Mouse (Mus musculus) kidney, adult 8-10 months (tissue): ENCODE results near the gene Krt23.

Source experiments
- DNase-seq, 2 experiments: peaks; one replicate each; pipeline ENCODE4 v3.0.0; 2022

Gene Krt23

GRCm38 (mm10) chr11:99492733-99493573, at the start of gene Krt23:
Gene Krt23 (minus strand): TSS chr11:99493137.
- DNase-seq, result peak in 1 of 2 experiments; percentile 18

GRCm38 (mm10) chr11:99539721-99540120, 46.8 kb upstream of the Krt23 start:
- DNase-seq, result peak; percentile 6 to 8

- peak; percentile 18 to 29 for DNase-seq
These were observed 28.4 kb upstream of the Krt23 start, which contains the start of gene Krt39 for GRCm38 (mm10) chr11:99521288-99521860. Gene Krt39 (minus strand): TSS chr11:99521338.

DNA sequence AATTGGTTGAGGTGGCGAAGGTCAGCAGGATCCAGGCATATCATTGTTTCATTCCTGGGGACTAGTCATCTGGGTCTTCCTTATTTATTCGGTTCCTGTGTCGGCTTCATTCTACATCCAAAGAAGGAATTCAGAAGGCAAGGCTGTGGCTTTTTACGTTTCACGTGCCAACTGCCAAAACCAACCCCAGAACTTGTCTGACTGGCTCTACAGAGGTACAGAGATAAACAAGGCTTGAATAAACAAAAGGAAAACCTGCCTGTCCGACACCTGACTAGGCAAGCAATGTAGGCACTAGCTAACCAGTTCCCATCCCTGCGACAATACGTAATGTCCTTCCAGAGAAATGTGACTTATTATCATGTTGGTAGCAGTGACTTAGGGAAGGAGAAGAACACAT, 21.2 kb upstream of the Krt23 start:
- peak in 1 of 2 experiments; percentile 6 for DNase-seq

- DNase-seq, result no peak
These were observed 7.3 kb upstream of the Krt23 start for GRCm38 (mm10) chr11:99500095-99500805.

DNA sequence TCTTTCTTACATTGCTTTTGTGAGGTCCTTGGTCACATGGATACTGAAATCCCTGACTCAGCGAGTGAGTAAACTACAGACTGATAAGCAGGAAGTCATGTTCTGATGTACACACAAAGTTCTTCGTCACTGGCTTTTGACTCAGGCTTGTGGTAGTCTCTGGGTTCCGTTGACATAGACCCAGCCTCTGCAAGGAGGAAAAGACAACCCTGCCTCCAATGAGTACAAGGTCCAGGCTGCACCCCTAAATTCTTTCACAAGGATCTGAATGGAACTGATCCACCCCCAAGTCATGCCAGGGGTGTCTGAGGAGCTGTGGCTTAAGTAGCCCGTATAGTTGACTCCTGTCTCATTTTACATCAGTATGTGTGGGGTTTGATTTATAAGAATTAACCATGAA, 3.5 kb upstream of the Krt23 start:
- DNase-seq, result no peak

- no peak for DNase-seq
These were observed 1.8 kb upstream of the Krt23 start for GRCm38 (mm10) chr11:99494741-99495140.

DNA sequence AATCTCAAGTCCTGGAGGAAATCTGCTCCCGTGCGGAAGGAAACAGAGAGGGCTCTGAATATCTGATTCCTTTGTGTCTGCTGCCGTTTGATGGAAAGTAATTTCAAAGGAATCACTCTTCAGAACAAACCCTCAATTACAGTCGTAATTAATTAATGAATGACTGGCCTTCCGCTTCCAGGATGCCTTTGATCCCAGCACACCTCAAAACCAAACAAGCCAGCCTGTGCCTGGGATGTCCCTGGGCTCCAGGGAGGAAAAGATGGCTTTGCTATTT, 575 bp upstream of the Krt23 start:
- no peak for DNase-seq

GRCm38 (mm10) chr11:99491040-99491439, 1.9 kb downstream of the Krt23 start:
- no peak for DNase-seq

DNA sequence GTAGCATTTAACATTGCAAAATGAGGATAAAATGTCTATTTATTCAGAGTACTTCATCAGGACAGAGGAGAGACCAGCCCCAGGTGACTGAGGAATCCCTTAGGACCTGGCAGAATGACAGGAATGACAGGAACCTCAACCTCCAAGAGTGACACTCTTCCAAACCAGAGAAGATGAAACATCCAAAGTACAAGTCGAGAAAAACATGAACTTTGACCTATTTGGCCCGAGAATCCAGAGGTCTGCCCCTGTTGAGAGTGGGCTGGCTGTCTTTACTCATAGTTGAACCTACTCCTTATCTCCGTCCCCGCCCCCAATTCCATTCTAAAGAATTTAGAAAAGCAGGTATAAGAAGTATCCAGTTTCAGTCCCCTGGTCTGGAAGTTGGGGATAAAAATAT, 2.3 kb downstream of the Krt23 start:
- no peak for DNase-seq

- no peak for DNase-seq
These were observed 3.7 kb downstream of the Krt23 start for GRCm38 (mm10) chr11:99489233-99489632.

DNA sequence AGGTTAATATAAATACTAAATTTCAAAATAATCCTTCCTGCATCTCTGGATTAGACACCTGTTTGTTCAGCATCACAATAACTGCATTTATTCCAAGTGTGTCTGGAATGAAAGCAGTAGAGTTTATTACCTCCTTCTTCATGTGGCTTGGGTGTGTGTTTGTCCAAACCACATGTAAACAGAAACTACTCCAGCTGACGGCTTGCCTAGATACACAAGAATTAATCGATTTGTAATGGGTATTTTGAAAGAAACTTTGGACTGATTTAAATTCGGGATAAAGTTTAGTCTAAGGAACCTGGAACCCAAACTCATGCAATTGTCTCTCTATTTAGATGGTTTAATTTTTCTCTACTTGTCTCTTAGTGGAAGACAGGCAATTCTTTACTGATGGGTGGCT, 18.0 kb downstream of the Krt23 start:
- no peak for DNase-seq

DNA sequence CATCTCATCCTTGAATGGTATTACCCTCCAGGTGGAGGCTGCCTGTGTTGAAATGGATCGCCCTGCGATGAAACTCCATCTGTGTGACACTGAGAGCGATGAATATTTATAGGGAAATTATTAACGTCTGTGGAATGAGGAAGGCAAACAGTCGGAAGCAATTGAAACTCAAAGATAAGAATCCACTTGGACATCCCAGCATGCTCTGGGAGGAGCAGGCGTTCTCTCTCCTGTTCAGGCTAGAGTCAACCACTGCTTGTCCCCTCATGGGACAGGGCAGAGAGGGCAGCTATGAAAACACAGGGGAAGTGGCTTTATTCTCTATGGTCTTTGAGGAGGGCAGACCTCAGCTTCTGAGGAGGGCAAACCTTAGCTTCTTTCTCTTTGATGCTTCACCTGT, 19.5 kb downstream of the Krt23 start:
- no peak for DNase-seq

DNA sequence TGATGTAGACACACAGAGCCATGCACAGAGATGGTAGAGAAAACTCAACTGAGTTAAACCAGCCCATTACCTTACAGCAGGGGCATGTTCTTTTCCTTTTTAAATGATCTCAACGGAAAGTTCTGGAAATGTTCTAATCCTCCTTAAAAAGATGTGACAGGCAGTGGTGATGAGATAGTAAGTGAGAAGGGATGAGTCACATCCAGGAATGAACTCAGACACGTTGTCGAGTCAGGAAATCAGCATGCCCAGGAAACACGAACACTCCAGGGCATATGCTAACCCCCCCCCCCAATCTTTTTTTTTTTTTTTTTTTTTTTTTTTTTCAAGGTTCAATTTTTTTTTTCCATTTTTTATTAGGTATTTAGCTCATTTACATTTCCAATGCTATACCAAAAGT, 20.5 kb downstream of the Krt23 start:
- no peak for DNase-seq

- DNase-seq, result no peak
These were observed 21.0 kb downstream of the Krt23 start for GRCm38 (mm10) chr11:99471946-99472345.

DNA sequence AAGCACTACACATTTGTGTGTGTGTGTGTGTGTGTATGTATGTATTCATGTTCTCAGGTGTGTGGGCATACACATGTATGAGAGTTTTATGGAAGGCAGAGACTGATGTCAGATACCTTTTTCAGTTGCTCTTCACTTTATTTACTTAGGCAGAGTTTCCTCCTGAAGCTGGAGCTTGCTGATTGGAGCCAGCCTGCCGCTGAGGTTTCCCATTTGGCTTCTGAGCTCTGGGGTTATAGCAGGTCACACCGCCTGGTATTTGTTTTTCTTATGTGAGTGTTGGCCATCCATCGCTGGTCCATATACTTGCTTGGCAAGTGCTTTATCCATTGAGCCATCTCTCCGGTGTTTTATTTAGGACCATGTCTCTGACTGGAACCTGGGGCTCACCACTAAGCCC, 23.7 kb downstream of the Krt23 start:
- no peak for DNase-seq

DNA sequence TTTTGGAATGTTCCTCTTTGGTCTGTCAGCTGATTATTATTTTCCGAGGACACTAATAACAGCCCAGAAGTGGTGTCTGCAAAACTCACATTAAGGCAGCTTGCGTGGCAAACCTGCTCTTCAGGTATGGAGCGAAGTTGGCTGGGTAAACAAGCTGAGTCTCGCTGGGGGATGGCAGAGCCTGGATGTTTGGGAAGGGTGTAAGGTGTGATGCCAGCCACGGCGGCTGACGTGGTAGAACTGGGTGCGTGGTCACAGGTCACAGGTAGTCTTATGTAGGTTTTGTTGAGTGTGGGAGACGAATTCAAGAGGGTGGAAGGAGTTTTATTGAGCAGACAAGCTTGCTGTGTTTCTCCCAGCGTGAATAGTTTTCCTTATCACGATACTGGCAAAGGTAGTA, 24.4 kb downstream of the Krt23 start:
- no peak for DNase-seq

- no peak for DNase-seq
These were observed 26.6 kb downstream of the Krt23 start for GRCm38 (mm10) chr11:99466316-99466715.

DNA sequence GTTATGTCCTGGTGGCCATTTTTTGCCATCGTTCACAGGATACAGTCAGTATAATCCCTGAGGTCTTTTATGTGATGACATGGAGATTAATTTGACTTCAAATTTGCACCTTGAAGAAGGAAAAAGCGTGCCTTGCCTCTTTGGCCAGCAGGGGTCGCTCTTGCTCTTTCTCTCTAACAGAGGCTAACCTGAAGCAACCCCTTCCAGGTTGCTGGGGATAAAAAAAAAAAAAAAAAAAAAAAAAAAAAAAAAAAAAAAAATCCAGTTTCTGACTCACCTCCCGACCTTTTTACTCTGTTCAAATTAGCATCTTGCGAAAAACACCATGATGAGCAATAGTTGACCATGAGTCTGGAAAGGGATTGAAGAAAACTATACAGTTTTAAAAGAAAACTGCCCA, 28.1 kb downstream of the Krt23 start:
- peak; percentile 54 to 85 for DNase-seq

- peak; percentile 41 to 80 for DNase-seq
These were observed 29.8 kb downstream of the Krt23 start for GRCm38 (mm10) chr11:99463155-99463554.

GRCm38 (mm10) chr11:99461736-99462135, 31.2 kb downstream of the Krt23 start:
- peak; percentile 87 to 89 for DNase-seq

DNA sequence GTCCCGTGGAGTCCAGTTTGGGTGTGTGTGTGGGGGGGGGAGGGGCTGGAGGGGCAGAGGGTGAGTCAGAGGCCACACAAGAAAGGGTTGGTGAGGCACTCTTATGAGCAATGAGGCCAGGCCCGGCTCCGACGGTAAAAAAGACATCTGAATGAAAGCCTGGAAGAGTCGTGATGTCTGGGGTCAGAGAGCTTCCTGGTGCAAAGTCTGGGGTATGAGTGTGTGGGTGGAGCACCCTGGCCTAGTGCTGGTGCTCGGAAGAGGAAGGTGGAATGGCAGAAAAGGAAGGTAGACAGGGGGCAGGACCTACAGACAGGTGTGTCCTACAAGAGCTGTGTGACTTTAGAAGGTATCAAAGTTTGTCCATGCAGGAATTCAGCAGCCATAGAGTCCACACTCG, 34.0 kb downstream of the Krt23 start:
- no peak for DNase-seq

DNA sequence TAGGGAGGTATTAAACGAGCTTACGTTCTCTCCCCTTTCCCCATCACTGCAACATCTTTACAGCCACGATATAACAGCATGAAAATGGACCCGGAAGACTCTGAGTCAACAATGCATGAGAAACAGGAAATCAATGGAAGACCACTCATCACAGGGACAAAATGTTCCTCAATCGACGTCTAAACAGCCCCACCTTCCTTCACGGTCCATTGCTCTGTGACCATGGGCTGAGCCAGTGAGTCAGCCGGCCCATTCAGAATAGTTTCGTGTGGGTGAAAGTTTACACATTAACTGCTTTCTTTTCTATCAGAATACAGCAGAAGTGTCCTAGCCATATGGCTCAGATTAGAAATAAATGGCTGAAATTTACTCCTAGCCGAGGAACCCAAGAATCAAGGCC, 38.2 kb downstream of the Krt23 start:
- DNase-seq, result peak; percentile 33 to 45

DNA sequence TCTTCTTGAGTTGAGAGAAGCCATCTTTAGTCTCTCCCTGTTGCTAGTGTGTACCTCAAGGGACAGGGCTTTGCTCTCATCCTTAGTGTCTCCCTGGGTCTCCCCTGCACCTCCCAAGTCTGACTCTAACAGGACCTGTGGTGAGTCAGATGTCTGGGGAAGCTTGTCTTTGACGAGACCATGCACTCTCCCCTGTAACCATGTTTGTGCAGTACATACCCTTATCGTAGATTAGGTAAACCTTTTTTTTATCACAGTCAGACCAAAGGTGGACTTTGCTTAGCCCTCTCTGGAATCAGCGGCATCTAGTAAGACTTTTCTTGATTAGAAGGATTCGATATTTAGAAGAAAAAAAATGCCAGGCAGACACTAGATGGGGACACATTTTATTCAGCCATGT, 38.9 kb downstream of the Krt23 start:
- no peak for DNase-seq
